Mouse (Mus musculus) right cerebral cortex, postnatal 14 days (tissue): Measurements from ENCODE around the gene Sv2c.
"Not testable (repeated sequence)": the region's sequence is repeated elsewhere in the genome, so short reads cannot be mapped to it uniquely, and the experiment has no call there.

ENCODE experiments used
- DNase-seq: peaks from one replicate; pipeline ENCODE4 v3.0.0; 2022

The Sv2c gene

DNA sequence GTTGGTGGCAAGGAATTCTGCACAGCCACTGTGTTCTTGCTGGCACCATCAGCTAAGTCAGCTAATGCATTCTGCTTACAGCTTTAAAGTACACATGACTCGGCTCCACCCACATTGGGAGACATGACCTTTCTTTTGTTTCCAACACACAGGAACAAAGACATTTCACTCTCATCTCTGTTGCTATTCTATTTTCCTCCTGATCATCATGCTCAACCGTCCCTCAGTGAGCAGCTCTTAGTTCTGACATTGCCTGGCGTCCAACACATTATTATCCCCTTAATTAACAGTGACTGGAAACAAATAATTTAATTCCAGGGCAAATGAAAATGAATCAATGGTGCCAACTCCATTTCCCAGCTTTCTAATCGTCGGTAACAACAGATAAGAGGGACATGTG lies 87.0 kb downstream of the Sv2c start:
- DNase-seq = no peak

DNA sequence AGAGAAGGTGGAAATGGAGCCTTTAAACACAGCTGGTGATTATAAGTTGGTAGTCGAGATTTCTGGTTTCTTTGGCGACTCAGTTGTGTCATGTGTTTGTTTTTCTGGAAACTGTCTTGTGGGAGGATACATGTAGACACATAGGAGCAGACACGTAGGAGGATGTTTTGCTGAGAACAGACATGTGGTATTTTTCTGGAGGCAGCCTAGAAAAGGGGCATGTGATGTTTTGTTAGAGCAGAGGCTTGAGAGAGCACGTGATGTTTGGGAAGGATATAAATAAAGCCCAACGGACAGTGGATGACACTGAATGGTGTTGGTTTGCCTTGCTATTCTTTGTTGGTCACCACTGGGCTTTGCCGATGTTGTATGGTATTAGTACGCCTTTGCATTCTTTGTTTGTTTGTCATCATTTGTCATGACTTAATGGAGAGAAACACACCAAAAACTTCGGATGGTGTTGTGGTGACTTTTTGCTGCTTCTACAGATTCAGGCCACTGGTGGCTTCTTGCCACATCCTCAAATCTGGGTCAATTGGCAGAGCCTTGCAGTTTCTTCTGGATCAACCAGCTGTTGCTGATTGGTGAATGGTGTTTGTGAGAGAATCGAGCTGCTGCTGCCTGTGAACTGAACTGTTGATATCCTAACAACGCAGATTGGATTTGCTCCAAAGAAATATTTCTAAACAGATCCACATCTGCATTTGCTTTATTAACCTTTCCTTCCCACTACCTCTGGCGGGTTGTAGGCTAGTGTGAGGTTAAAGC lies 91.9 kb downstream of the Sv2c start:
- DNase-seq = no peak

DNA sequence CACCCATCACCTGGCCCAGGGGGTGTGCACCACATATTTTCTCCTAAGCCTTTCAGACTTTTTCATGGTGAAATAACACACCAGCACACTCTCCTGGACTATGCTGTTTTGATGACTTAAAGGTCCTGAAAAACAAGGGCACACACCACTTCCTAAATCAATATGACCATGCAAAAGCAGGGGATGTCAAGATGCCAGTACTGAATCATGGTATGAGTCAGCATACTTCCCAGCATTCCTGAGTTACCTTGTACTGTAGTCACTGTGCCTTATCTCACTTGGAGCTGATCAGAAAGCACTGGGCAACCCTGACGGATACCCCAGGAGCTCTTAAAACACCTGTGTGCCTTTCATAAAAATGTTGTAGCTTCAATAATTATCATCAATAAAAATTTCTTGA lies 92.8 kb downstream of the Sv2c start:
- DNase-seq = no peak

DNA sequence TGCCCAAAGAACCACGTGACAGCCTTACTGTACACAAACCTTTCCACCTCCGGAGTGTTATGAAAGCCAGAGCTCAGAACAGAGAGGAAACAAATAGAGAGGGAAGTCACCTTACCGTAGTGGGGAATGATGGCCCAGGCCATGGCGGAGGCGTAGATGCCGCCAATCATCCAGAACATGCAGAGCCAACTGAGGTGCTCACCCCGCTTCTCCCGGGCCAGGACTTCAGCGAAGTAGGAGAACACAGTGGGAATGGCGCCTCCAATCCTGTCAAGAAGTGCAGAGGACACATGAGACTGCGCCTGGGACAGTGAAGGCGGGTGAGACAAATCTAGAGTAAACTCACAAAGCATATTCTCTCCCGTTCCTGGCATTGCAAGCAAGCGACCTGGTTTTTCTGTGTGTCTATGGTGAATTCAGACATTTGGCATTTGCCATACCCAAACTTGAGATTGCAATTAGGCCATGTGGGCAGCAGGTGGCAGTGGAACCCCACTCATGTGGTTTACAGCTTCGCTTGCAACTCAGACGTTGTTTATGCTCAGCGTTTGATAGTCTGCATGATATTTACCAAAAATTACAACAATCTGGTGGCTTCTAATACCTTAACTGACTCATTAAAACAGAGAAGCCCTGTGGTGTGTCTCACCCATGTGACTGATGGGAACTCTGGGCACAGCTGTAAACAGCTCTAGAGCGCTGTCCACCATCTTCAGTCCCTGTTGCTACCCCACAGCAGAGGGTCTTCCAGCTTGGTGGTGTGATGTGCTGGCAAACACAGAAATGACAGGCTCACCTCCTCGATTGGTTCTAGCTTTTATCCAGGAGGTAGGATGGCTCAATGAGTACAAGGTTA lies 101.8 kb downstream of the Sv2c start:
- DNase-seq = peak; percentile 71

DNA sequence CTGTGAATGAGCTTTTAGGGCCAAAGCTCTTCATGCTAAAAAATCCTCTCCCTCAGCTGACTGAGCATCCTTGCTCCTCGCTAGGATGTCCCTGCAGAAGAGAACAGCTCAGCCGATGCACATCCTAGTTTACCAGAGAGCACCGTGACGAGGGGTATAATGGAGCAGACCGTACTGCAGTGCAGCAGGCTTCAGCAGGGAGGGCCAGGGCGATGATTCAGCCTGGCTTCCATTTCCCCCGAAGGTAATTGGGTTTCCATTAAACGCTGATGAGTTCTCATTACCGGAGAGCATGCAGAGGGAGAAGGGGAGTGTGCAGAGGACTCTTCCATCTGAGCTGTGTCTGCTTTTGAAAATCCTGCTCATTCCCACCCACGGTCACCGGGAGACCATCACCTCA lies 108.5 kb downstream of the Sv2c start:
- DNase-seq = no peak

DNA sequence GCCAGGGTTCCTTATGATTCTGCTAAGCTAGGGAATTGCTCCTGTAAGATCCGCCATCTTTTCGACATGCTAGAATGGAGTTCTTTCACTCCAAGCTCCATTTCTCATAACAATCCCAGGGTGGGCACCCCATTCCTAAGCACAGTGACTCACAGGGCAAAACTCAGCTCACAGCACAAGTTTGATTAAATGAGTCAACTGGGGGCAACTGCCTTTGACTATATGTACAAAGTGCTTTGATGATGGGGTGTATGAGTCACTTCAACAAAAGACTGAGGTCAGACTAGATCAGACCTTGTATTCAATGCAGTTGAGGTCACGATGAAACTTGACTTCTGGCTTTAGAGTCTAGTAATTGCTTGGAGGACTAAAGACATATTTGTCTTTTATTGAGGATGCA lies 116.9 kb downstream of the Sv2c start:
- no peak for DNase-seq

DNA sequence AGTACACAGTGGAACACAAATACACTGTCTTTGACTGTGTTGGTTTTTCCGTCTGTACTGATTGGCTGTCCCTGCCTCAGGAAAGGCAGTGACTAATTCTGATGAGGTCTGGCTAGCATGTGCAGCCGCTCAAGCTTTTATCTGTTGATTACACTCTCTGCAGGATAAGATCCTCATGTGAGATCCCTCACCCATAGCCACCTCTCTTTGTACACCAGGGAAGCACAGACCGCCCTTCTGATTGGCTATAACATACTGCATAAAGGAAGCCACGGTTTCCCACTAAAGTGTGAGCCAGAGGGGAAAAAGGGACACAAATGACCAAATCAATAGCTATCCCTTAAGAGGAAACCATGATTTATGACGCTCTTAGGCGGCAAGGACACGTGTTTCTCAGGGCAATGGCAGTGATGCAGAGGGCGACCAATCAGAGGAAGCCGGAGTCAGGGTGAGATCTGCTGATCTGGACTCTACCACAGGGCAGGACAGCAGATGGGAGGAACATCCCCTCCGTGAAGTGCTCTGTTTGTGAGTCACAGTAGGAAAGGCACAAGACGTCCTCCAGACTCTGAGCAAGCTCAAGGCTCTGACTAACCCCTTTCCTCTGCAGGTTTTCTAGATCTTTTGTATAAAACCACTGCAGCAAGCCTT lies 121.4 kb downstream of the Sv2c start:
- no peak for DNase-seq

DNA sequence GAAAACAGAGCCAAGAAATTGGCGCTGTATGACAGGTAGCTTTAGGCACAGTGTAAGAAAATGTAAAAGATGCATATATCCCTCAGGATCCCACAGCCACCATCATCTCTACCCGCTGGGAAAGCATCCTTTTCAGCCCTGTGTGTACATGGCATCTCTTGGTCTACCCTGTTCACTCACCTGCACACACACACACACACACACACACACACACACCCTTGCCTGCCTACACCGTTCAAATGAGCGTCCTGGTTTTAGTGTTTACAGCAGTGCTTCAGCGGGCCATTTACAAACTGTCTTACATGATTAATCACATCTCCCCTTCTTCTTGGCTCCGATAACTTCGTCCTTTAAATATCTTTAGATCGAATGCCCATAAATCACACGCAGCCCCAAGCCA lies 123.4 kb downstream of the Sv2c start:
- DNase-seq = no peak

DNA sequence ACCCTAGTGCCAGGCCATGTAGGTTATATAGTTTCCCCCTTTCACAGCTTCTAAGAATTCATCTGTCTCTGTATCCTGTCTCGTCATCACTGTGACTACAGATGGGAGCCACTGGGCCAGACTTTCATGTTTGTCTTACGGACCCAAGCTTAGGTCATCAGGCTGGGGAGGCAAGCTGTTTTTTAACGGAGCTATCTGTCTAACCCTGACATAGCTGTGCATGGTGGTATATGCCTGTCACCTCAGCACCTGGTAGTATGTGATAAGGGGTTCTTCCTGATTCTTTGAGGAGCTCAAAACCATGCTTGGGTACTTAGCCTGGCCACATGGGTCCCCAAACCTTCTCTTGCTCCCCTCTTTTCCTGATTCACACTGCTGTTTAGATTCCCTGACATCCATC lies 124.2 kb downstream of the Sv2c start:
- no peak for DNase-seq

DNA sequence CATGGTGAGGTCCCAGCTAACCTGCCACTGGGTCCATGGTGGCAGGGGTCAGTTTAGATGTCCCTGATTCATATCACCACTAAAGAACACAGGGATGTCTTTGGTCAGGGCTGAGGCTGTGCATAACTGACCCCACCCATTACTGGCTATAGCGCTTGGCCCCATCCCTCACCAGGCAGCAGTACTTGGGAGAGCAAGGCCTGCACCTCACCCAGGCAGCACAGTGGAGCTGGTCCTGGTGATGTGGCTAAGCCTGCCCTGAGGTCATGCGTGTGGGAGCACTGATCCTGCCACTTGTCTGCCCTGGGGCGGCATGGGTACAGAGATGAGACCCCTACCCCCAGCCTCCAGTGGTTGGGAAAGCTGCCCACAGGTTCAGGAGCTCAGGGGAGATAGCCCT lies 128.8 kb downstream of the Sv2c start:
- no peak for DNase-seq

DNA sequence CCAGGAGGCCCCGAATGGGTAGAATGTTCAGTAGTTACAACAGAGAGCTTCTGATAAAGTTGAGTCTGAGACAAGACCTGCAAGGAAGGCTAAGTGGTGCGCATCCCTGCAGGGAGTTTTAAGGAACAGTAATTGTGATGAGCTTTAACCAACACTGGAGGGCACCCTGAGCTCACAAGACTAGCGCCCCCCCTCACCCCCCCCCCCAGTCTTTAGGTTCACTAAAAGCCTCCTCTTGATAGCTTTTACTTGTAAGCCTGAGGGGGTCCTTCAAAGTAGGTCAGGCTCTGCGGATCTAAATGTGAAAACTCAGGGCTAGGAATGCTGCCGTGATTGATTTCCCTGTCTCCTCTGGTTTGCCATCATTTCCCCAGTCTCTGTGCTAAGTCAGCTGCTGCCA lies 129.9 kb downstream of the Sv2c start:
- no peak for DNase-seq

DNA sequence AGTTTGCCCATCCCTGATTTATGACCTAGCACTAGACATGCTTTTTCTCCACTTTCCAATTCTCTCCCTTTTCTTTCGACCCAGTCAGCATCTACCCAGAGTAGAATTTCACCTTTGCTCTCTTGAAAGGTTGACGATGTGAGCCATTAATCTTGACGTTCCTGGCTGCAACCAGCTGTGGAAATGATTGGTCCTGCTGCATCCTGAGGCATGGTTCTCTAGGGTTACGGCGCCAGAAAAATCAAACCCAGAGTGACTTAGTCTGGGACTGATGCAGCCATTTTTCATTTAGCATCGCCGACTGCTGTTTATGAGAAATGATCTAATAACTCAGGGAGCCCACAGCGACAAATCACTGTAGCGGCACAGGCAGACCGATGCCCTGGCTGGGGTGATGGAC lies 133.0 kb downstream of the Sv2c start:
- DNase-seq = no peak

DNA sequence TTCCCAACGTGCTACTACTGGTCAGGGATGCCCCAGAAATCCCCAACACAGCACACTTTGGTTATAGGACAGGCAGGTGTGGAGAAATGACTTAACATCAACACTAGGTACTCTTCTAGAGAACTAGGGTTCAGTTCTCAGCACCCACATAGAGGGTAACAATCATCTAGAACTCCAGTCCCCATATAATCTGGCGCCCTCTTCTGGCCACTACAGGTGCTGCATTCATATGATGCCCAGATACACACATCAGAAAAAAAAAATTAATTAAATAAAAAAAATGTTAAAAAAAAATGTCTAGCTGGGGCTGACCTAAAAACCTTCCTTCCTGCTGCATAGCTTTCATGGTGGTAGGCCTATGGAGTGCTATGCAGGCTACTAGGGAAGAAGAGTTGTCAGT lies 135.1 kb downstream of the Sv2c start:
- no peak for DNase-seq

DNA sequence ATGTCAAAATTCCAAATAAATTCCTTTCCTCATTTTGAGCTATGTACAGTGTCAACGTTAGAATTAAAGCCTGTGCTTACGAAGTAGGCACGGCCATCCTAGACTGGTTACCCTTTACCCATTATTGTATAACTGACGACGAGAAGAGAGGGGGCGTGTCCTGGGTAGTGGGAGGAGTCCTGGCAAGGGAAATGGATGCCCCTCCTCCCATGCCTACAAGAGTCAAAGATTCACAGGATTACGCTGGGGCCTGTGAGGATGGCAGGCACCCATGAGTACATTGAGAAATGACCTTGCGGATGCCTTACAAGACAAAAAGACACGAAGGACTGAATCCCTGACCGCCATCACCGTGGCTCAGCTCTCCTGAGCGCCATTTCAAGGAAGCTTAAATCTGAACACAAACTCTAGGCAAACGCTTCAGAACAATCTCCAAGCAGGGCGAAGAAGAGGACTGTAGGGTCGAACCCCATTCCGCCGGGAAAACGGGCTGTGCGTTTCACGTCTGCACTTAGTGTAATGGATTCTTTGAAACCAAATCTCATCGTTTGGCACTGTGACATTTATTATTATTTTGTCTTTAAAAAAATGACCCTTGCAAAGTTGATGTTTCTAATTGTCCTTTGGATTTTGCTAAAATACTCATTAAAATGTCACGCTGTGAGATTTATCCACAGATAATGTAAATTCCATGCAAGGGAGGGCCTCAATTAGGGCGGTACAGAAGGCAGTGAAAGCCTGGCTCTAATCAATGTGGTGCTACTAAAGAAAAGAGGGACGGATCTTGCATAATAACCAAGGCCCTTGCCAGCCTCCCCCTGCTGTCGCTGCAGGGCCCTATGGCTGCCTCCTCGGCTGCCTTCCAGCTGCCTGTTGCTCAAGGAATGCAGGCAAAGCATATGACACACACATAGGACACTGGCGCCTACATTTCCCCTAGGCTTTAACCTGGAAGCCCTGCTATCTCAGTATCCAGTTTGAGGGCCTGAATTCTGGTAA lies 137.4 kb downstream of the Sv2c start:
- DNase-seq = no peak

DNA sequence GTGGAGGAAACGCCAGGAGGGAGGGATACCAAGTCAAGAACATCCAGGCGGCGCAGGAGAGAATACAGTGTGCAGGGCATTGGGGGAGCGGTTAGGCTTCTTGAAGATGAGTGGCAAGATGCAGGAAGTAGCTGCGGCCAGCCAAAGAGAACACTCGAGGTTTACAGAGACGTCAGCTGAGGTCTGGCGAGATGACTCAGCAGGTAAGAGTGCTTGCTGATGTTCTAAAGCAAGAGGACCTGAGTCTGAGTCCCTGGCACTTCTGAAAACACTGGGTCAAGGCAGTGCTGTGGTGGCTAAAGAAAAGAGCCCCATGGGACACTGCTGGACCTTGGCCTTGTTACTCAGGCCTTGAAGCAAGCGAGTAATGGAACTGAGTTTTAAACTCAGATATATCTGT lies 144.2 kb downstream of the Sv2c start:
- no peak for DNase-seq

DNA sequence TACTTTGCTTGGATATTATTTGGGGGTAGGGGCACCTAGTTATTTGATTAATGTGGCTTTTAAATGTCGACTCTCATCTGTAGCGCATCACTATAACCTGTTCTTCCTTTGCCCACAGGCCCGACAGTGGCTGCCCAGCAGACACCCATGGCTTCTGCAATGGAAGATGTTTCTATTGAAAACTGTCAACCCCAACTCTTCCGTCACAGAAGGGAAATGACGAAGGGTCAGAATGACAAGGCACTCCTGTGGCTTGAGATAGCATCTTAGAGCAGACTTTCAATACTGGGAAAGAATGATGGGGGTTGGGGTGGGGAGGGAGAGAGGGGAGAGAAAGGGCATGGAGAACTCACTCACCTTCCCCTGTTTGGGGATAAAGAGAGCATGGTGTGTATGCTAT lies 145.2 kb downstream of the Sv2c start:
- no peak for DNase-seq

DNA sequence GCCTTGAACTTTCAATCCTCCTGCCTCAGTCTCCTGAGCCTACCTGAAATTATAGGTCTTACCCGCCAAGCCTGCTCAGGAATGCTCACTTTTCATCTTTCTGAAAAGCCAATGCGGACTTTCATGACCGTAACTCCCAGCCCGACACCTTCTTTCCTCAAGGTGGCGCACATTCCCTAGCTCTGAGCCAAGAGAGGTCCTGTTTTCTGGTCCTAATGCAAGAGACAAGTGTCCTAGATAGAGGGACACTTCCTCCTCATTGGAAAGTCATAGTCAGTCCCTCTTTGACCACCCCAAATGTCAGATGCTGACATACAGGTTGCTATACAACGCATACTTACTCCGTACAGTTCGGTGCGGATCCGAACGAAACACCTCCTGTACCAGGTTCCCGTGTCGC lies 146.0 kb downstream of the Sv2c start:
- DNase-seq = no peak

DNA sequence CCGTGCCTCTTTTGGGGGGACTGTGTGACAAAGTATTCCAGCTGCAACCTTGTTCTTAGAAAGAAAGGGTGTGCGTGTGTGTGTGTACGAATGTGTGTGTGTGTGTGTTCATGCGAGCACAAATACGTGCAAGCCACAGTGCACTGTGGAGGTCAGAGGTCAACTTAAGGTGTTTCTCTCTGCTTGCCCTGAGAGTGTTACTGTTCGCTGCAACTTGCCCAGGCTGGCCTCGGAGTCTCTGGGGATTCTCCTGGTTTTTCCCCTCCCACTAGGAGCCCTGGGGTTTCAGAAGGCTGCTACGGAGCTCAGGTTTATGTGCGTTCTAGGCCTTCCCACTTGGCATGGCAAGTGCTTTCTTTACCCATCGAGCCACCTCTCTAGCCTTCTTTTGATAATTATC lies 157.2 kb downstream of the Sv2c start:
- no peak for DNase-seq

DNA sequence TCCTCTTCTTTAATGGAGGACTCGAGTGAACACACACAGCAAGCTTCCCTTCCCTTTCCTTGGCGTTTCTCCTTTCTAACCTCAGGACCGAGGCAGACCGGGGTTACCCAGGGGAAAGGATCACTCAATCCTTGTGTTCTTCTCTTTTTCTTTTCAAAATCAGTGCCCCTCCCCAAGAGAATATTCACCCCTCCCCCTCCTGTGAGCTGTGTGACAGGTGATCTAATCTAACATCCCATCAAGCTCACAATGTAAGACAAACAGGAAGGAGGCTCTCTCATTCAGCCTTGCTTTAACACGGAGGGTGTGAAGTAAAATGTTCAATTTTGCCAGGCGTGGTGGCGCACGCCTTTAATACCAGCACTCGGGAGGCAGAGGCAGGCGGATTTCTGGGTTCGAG lies 158.3 kb downstream of the Sv2c start:
- no peak for DNase-seq

DNA sequence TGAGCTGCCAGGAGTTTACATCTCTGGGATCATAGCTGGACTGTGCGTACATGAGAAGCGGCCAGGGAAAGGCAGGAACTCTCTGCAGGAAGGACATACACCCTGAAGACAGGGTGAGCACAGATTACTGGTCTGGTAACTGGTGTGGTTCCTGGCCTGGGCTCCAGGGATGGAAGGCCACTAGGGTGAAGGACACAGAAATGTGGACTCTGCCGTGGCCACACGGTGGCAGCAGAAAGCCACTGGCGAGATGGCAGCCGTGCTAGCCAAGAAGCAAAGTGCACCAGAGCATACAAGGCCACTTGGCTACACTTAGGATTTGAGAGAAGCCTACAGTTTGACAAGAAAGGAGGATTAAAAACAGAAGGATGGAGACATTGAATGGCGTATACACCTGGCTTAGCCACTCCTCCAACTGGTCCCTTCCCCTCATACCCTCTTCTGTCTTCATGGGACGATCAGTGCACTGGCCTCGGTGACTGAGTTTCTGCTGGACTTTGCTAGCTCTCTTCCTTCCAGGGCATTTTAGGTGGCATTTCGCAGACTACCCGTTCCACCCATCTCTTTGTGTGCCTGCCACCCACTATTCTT lies 158.9 kb downstream of the Sv2c start:
- DNase-seq = peak; percentile 72

DNA sequence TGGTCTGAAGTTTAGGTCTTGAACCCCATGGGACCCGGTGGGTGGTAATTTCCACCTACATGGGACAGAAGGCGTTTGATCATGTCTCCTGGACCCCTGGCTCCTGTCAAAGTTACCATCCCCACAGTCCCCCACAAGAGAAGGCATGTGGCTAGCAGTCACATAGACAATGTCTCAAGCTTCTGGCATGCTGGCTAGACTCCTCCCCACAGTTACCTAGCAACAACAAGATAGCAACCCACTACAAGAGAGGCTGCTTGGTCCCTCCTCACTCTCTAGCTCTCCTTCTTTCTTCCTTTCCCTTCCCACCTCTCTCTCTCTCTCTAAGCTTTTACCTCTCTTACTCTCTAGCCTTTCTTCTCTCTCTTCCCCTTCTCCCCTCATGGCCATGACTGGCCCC lies 164.3 kb downstream of the Sv2c start:
- not testable (repeated sequence) for DNase-seq

DNA sequence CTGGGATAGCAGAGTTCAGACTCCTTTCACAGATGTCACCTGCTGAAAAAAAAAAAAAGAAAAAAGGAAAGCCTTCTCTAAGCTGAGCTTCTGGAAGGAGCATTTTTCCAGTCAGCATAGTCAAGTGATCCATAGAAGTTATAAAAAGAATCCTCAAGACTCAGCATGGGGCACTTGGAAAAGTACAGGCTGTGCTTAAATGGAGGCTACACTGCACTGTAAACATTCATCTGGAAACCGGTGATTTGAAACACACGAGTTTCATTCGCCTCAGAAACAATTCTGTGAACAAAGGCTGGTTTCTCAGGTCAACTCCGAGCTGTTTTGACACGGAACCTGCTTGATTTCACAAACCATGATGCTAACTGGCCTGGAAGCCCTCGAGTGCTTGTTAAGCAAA lies 165.6 kb downstream of the Sv2c start:
- no peak for DNase-seq
